ENCODE assay signal across 23 mouse cellular contexts in the genomic region with DNA sequence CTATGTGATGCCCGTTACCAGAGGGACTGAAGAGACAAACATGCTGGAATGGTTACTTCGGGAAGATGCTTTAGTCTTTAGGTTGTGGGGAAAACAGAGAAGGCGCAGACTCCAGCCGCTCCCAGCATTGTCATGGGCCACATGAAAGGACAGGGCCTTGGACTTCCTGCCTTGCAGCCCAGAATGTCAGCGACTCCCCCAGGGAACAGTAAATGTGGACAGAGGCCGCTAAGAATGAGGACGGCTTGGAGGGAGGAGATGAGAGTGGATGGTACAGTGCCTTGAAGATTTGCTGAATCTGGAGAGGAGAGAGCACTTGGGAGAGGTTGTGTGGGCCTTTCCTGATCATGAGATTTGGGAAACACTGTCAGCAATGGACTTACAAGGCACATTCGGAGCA.
A peak's percentile ranks its signal among the peaks of the same experiment; 100 is the strongest.
DNase-seq lines count a peak whose midpoint lies in the region; ATAC-seq and TF ChIP-seq lines count a peak whose summit lies in the region.
"Had no signal": no experiment of that assay in that cellular context is flagged by ENCODE, and none has a peak within 500 bp of the region (broad histone marks: within the 10 kb centered on the region; RNA-seq: fewer than 3 reads in every experiment).

No protein-coding gene starts in this region.

- no peak for DNase-seq in heart, adult 2 months
- DNase-seq in kidney, postnatal 25 days: no peak
- no peak for DNase-seq in limb, embryonic 10.5 days (ENCODE audit: low spot score)
- DNase-seq in B cell, adult 2 months: no peak
- DNase-seq in lung, adult 18-20 months: no peak
- DNase-seq: adrenal gland, postnatal 36 days; cerebellum, adult 11 months; cerebellum, postnatal 10 days; gastrocnemius, postnatal 14 days; kidney, adult 9 months; liver, embryonic 13.5 days; lung, embryonic 14.5 days; thymus, postnatal 25 days had no signal

- no peak overlapping the region for H3K9ac ChIP-seq in heart, embryonic 13.5 days
- no peak overlapping the region for H3K9ac ChIP-seq in heart, adult 2 months (ENCODE audit: low read depth, low read length)
- no peak overlapping the region for H3K9ac ChIP-seq in kidney, embryonic 16.5 days (replicated peaks; ENCODE audit: low read length)
- H3K9ac ChIP-seq: forebrain, embryonic 15.5 days; hindbrain, embryonic 12.5 days; liver, embryonic 13.5 days; lung, embryonic 14.5 days; midbrain, embryonic 13.5 days had no signal

- H3K79me2 ChIP-seq in heart, adult 2 months (replicated peaks; ENCODE audit: control insufficient read depth, insufficient read depth, low read length): no peaks in the 10 kb centered on the region

- H3K36me3 ChIP-seq in heart, embryonic 13.5 days: no peaks in the 10 kb centered on the region
- H3K36me3 ChIP-seq in heart, adult 2 months (ENCODE audit: control insufficient read depth, insufficient read depth, low read length): no peaks in the 10 kb centered on the region
- H3K36me3 ChIP-seq in kidney, embryonic 16.5 days (ENCODE audit: insufficient read depth, low read length): no peaks in the 10 kb centered on the region
- no peaks in the 10 kb centered on the region for H3K36me3 ChIP-seq in limb, embryonic 10.5 days
- H3K36me3 ChIP-seq: embryonic facial prominence, embryonic 10.5 days; forebrain, embryonic 15.5 days; G1E; hindbrain, embryonic 12.5 days; liver, embryonic 13.5 days; midbrain, embryonic 13.5 days had no signal

- TF ChIP-seq EP300 in heart, adult 2 months (IDR thresholded peaks at IDR 0.05; ENCODE audit: insufficient read depth, low read depth, low read length): no peak

- H3K27me3 ChIP-seq in heart, embryonic 13.5 days (replicated peaks): no peaks in the 10 kb centered on the region
- H3K27me3 ChIP-seq in heart, adult 2 months (ENCODE audit: control insufficient read depth, insufficient read depth, low read length): no peaks in the 10 kb centered on the region
- no peaks in the 10 kb centered on the region for H3K27me3 ChIP-seq in kidney, embryonic 16.5 days (ENCODE audit: insufficient read depth, low read length)
- no peaks in the 10 kb centered on the region for H3K27me3 ChIP-seq in limb, embryonic 10.5 days (ENCODE audit: low read depth, poor library complexity, severe bottlenecking)
- H3K27me3 ChIP-seq: CH12.LX; forebrain, embryonic 15.5 days; hindbrain, embryonic 12.5 days; liver, embryonic 13.5 days; midbrain, embryonic 13.5 days had no signal

- 60% methylated on average over 8 of the region's 8 CpGs for WGBS in heart, embryonic 13.5 days
- 42% methylated on average over 8 of the region's 8 CpGs for WGBS in heart, adult 2 months
- 38% methylated on average over 8 of the region's 8 CpGs for WGBS in kidney, embryonic 16.5 days
- WGBS in limb, embryonic 10.5 days: 72% methylated on average over 8 of the region's 8 CpGs

- intact Hi-C loops in heart, adult 2 months (cut with DNase I): no loop called here

- no peaks in the 10 kb centered on the region for H3K9me3 ChIP-seq in heart, embryonic 13.5 days
- H3K9me3 ChIP-seq in kidney, embryonic 16.5 days (ENCODE audit: low read length): no peaks in the 10 kb centered on the region
- H3K9me3 ChIP-seq in limb, embryonic 10.5 days (replicated peaks): no peaks in the 10 kb centered on the region
- H3K9me3 ChIP-seq: embryonic facial prominence, embryonic 10.5 days; forebrain, embryonic 15.5 days; G1E; hindbrain, embryonic 12.5 days; liver, embryonic 13.5 days; midbrain, embryonic 13.5 days had no signal

- H3K4me3 ChIP-seq in heart, embryonic 13.5 days: no peak overlapping the region
- H3K4me3 ChIP-seq in heart, adult 2 months: no peak overlapping the region
- no peak overlapping the region for H3K4me3 ChIP-seq in kidney, embryonic 16.5 days (ENCODE audit: low read length)
- no peak overlapping the region for H3K4me3 ChIP-seq in brown adipose tissue, adult 24 weeks (ENCODE audit: insufficient read depth, low read depth, low read length)
- no peak overlapping the region for H3K4me3 ChIP-seq in limb, embryonic 10.5 days
- H3K4me3 ChIP-seq: embryonic facial prominence, embryonic 10.5 days; forebrain, embryonic 15.5 days; hindbrain, embryonic 12.5 days; liver, embryonic 13.5 days; midbrain, embryonic 13.5 days had no signal

- TF ChIP-seq CTCF in heart, adult 2 months (IDR thresholded peaks at IDR 0.05): no peak

- H3K4me2 ChIP-seq in heart, embryonic 13.5 days: 0 out of 2 replicates have a peak overlapping the region, but pooled peaks have one; percentile 1
- no peak overlapping the region for H3K4me2 ChIP-seq in kidney, embryonic 16.5 days (replicated peaks; ENCODE audit: low read depth, low read length)
- H3K4me2 ChIP-seq: forebrain, embryonic 15.5 days; hindbrain, embryonic 12.5 days; liver, embryonic 13.5 days; lung, embryonic 14.5 days; midbrain, embryonic 13.5 days had no signal

- peak overlapping the region; percentile 32; the same call in 1 of the 2 replicates for H3K27ac ChIP-seq in heart, embryonic 13.5 days (replicated peaks)
- H3K27ac ChIP-seq in heart, adult 2 months: no peak overlapping the region
- H3K27ac ChIP-seq in kidney, embryonic 16.5 days (ENCODE audit: low read length): no peak overlapping the region
- peak overlapping the region; percentile 19; the same call in 1 of the 2 replicates for H3K27ac ChIP-seq in brown adipose tissue, adult 24 weeks (replicated peaks; ENCODE audit: low read depth, low read length)
- H3K27ac ChIP-seq in limb, embryonic 10.5 days: peak overlapping the region; percentile 58
- H3K27ac ChIP-seq: embryonic facial prominence, embryonic 10.5 days; forebrain, embryonic 15.5 days; hindbrain, embryonic 12.5 days; liver, embryonic 13.5 days; midbrain, embryonic 13.5 days had no signal

- TF ChIP-seq POLR2A in heart, adult 2 months (IDR thresholded peaks at IDR 0.05; ENCODE audit: insufficient read depth, low read depth, low read length): no peak

- H3K4me1 ChIP-seq in heart, embryonic 13.5 days: peaks cover 8% of the 10 kb centered on the region
- no peaks in the 10 kb centered on the region for H3K4me1 ChIP-seq in heart, adult 2 months (ENCODE audit: control insufficient read depth, insufficient read depth, low read length)
- H3K4me1 ChIP-seq in kidney, embryonic 16.5 days (ENCODE audit: insufficient read depth, low read length): no peaks in the 10 kb centered on the region
- no peaks in the 10 kb centered on the region for H3K4me1 ChIP-seq in brown adipose tissue, adult 24 weeks (ENCODE audit: control insufficient read depth, insufficient read depth, insufficient read length, low read length)
- peaks cover 29% of the 10 kb centered on the region for H3K4me1 ChIP-seq in limb, embryonic 10.5 days
- H3K4me1 ChIP-seq: liver, embryonic 13.5 days had no signal

- ATAC-seq in heart, embryonic 13.5 days (ENCODE audit: extremely low read depth, insufficient number of reproducible peaks, low FRiP score, low TSS enrichment): no peak
- ATAC-seq in kidney, embryonic 16.5 days (ENCODE audit: low FRiP score, low TSS enrichment): 0 out of 2 replicates have a peak, but pooled peaks have one; percentile 42
- ATAC-seq: forebrain, embryonic 15.5 days; midbrain, embryonic 13.5 days; Patski had no signal

Comparison
In these comparisons a context has a peak if more than half of its experiments do, and no peak if none do; other contexts are left out.
1. H3K27ac ChIP-seq: peak in heart, embryonic 13.5 days (single experiment), brown adipose tissue, adult 24 weeks (single experiment) and limb, embryonic 10.5 days (single experiment); none in heart, adult 2 months (single experiment) and kidney, embryonic 16.5 days (single experiment).